Mouse (Mus musculus): ENCODE data around the gene Timm8a2. TPM values are rescaled to one million over a fixed set of nuclear protein-coding genes. Genes with fewer than 3 reads are reported as not detected.
A peak's percentile ranks its signal among the peaks of the same experiment; 100 is the strongest.

The Timm8a2 gene
- total and polyA plus RNA-seq, 3 experiments = 0.05 TPM; not detected in 2

DNA sequence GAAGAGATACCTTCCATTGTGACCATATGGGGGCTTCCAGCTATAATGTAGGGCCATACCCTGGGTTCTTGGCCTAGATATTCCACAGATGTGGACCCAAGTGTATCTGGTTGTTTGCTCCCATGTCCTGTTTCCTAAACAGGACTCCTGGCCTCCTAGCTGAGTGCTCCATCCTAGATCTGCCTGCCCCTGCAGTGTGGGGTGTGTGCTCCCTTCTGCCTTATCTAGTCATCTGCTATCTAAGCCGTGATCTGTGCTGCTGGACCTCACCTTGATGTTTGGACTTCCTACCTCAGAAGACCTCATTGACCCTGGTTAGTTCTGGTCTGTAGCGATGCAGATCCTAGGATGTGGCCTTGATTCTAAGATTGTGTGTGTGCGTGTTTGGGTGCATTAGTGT lies 44.6 kb upstream of the Timm8a2 start:
- H3K9me3 ChIP-seq (replicated peaks) = no peaks in the 10 kb centered on the region
- H3K27me3 ChIP-seq (ENCODE audit: insufficient read depth, low read length) = no peaks in the 10 kb centered on the region
- no peak for TF ChIP-seq TAL1 (conservative IDR thresholded peaks at IDR 0.05; ENCODE audit: low read depth, low read length)
- TF ChIP-seq GATA2 (IDR thresholded peaks at IDR 0.05; ENCODE audit: borderline replicate concordance, low read depth, low read length) = no peak
- no peak for TF ChIP-seq CTCF (IDR thresholded peaks at IDR 0.05; ENCODE audit: low read depth, low read length)
- TF ChIP-seq GATA1 (IDR thresholded peaks at IDR 0.05; ENCODE audit: borderline replicate concordance, low read length) = no peak
- TF ChIP-seq POLR2AphosphoS5 (IDR thresholded peaks at IDR 0.05; ENCODE audit: insufficient replicate concordance, low read depth, low read length) = no peak
- no peak overlapping the region for H3K4me3 ChIP-seq (ENCODE audit: low read depth, low read length)
- peaks cover 72% of the 10 kb centered on the region for H3K36me3 ChIP-seq (replicated peaks)
- DNase-seq (ENCODE audit: low spot score) (no peak), ATAC-seq (ENCODE audit: extremely low read depth, insufficient number of reproducible peaks, low FRiP score, poor library complexity, severe bottlenecking) (no peak)
- peaks cover 23% of the 10 kb centered on the region for H3K4me1 ChIP-seq (ENCODE audit: insufficient read depth, low read depth, low read length)

DNA sequence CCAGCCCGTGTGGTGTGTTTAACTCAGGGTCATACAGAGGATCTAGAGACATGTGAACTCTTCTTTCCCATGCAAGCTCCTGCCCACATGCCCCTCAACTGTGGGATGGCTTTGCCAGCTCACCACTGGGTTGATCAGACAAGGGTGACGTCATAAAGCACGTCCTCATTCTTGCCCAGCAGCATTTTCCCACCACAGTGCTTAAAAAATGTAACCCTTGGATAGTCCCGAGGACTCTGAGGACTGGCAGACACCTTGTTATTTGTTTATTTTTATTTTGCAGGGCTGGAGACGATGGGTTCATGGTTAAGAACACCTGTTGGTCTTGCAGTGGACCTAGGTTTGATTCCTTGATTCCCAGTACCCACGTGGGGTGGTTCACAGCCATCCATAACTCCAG lies 43.6 kb upstream of the Timm8a2 start:
- no peak overlapping the region for H3K4me3 ChIP-seq (ENCODE audit: low read depth, low read length)
- H3K4me1 ChIP-seq (ENCODE audit: insufficient read depth, low read depth, low read length) = peaks cover 26% of the 10 kb centered on the region
- H3K27me3 ChIP-seq (ENCODE audit: insufficient read depth, low read length) = no peaks in the 10 kb centered on the region
- no peaks in the 10 kb centered on the region for H3K9me3 ChIP-seq (replicated peaks)
- no peak for TF ChIP-seq POLR2AphosphoS5 (IDR thresholded peaks at IDR 0.05; ENCODE audit: insufficient replicate concordance, low read depth, low read length)
- TF ChIP-seq GATA2 (IDR thresholded peaks at IDR 0.05; ENCODE audit: borderline replicate concordance, low read depth, low read length) = no peak
- no peak for TF ChIP-seq GATA1 (IDR thresholded peaks at IDR 0.05; ENCODE audit: borderline replicate concordance, low read length)
- TF ChIP-seq TAL1 (conservative IDR thresholded peaks at IDR 0.05; ENCODE audit: low read depth, low read length) = no peak
- TF ChIP-seq CTCF (IDR thresholded peaks at IDR 0.05; ENCODE audit: low read depth, low read length) = no peak
- peaks cover 82% of the 10 kb centered on the region for H3K36me3 ChIP-seq (replicated peaks)
- DNase-seq (ENCODE audit: low spot score) (no peak), ATAC-seq (ENCODE audit: extremely low read depth, insufficient number of reproducible peaks, low FRiP score, poor library complexity, severe bottlenecking) (no peak)

DNA sequence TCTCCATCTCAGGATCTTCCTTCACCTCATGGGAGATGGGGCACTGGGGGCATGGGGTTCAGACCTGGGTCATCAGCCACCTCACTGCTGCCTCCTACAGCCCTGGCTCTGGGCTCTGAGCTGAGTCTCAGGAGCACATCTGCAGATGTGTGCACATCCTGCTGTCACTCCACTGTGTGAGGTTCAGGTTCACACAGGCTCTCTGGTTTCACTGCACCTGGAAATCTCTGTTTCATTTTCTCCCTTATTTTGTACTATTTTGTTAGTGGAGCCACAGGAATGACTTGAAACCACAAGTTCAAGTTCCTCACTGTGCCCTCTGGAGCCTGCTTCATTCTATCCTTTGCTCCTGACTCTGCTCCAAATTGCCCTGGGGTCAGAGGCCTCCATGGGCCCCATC lies 42.6 kb upstream of the Timm8a2 start:
- Histone ChIP-seq H3K4me3 (ENCODE audit: low read depth, low read length) (no peak overlapping the region), H3K27me3 (ENCODE audit: insufficient read depth, low read length) (no peaks in the 10 kb centered on the region), H3K9me3 (replicated peaks) (no peaks in the 10 kb centered on the region), H3K4me1 (ENCODE audit: insufficient read depth, low read depth, low read length) (peaks cover 25% of the 10 kb centered on the region), H3K36me3 (replicated peaks) (peaks cover 85% of the 10 kb centered on the region)
- no peak for TF ChIP-seq GATA1 (IDR thresholded peaks at IDR 0.05; ENCODE audit: borderline replicate concordance, low read length)
- no peak for TF ChIP-seq TAL1 (conservative IDR thresholded peaks at IDR 0.05; ENCODE audit: low read depth, low read length)
- no peak for TF ChIP-seq CTCF (IDR thresholded peaks at IDR 0.05; ENCODE audit: low read depth, low read length)
- no peak for TF ChIP-seq GATA2 (IDR thresholded peaks at IDR 0.05; ENCODE audit: borderline replicate concordance, low read depth, low read length)
- TF ChIP-seq POLR2AphosphoS5 (IDR thresholded peaks at IDR 0.05; ENCODE audit: insufficient replicate concordance, low read depth, low read length) = no peak
- no peak for ATAC-seq (ENCODE audit: extremely low read depth, insufficient number of reproducible peaks, low FRiP score, poor library complexity, severe bottlenecking)
- DNase-seq (ENCODE audit: low spot score) = no peak

DNA sequence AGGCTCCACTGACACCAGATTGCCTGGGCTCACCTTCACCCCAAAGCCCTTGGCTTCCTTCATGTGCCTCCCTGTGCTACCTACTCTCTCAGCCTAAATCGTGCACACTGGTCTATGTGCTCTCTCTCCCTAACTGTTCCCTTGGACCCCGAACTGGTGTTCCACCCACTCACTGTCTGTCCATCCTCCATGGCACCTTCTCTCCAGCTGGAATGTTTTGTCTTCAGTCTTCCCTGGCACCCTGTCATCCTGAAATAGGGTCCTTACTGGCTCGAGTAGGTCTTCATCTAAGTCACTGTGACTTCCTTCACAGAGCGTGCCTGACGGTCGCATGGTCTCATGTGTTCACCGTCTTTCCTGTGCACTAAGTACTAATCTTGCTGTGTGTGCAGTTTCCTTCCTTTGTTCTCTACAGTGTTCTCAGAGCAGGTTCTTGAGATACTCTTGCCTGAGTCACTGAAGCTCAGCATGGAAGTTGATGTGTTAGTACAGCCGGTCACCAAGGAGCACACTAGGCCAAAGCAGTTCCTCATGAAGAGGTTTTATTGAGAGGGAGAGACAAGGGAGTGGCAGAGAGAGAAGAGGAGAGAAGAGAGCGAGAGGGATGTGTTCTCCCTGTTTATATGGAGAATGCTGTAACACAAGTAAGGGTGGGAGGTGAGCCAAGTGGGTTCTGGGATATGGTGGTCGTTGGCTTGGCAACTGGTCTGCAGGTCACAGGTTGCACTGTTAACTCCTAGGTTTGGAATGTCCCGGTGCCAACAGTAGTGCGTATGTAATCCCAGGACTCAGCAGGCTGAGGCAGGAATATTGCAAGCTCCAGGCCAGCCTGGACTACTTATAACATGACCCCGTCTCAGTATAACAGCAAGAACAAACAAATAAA lies 41.8 kb upstream of the Timm8a2 start:
- Histone ChIP-seq H3K9me3 (replicated peaks) (no peaks in the 10 kb centered on the region), H3K4me3 (ENCODE audit: low read depth, low read length) (no peak overlapping the region), H3K4me1 (ENCODE audit: insufficient read depth, low read depth, low read length) (peaks cover 27% of the 10 kb centered on the region), H3K36me3 (replicated peaks) (peaks cover 84% of the 10 kb centered on the region), H3K27me3 (ENCODE audit: insufficient read depth, low read length) (no peaks in the 10 kb centered on the region)
- DNase-seq (ENCODE audit: low spot score) = no peak
- ATAC-seq (ENCODE audit: extremely low read depth, insufficient number of reproducible peaks, low FRiP score, poor library complexity, severe bottlenecking) = no peak
- TF ChIP-seq POLR2AphosphoS5 (IDR thresholded peaks at IDR 0.05; ENCODE audit: insufficient replicate concordance, low read depth, low read length) (no peak), GATA1 (IDR thresholded peaks at IDR 0.05; ENCODE audit: borderline replicate concordance, low read length) (no peak), GATA2 (IDR thresholded peaks at IDR 0.05; ENCODE audit: borderline replicate concordance, low read depth, low read length) (no peak), CTCF (IDR thresholded peaks at IDR 0.05; ENCODE audit: low read depth, low read length) (no peak), TAL1 (conservative IDR thresholded peaks at IDR 0.05; ENCODE audit: low read depth, low read length) (no peak)

DNA sequence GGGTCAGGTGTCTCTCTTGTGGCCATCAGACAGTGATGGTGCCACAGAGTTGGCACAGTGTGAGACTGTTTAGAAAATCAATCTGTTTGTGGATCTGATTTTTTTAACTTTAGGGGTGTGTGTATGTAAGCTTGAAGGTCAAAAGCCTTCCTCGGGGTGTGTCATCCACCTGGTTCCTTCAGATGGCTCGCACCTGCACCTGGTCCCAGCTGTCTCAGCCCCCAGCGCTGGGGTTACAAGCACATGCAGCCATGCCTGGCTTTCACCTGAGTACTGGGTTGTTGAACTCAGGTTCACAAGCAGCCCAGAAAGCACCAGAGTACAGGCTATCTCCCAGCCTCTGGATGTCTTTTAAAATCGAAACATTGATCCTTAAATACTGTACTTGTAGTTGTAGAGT lies 40.9 kb upstream of the Timm8a2 start:
- no peak for DNase-seq (ENCODE audit: low spot score)
- Histone ChIP-seq H3K4me3 (ENCODE audit: low read depth, low read length) (no peak overlapping the region), H3K27me3 (ENCODE audit: insufficient read depth, low read length) (no peaks in the 10 kb centered on the region), H3K9me3 (replicated peaks) (no peaks in the 10 kb centered on the region), H3K36me3 (replicated peaks) (peaks cover 86% of the 10 kb centered on the region), H3K4me1 (ENCODE audit: insufficient read depth, low read depth, low read length) (peaks cover 27% of the 10 kb centered on the region)
- TF ChIP-seq CTCF (IDR thresholded peaks at IDR 0.05; ENCODE audit: low read depth, low read length) (no peak), POLR2AphosphoS5 (IDR thresholded peaks at IDR 0.05; ENCODE audit: insufficient replicate concordance, low read depth, low read length) (no peak), GATA1 (IDR thresholded peaks at IDR 0.05; ENCODE audit: borderline replicate concordance, low read length) (no peak), TAL1 (conservative IDR thresholded peaks at IDR 0.05; ENCODE audit: low read depth, low read length) (no peak), GATA2 (IDR thresholded peaks at IDR 0.05; ENCODE audit: borderline replicate concordance, low read depth, low read length) (no peak)
- ATAC-seq (ENCODE audit: extremely low read depth, insufficient number of reproducible peaks, low FRiP score, poor library complexity, severe bottlenecking) = no peak

DNA sequence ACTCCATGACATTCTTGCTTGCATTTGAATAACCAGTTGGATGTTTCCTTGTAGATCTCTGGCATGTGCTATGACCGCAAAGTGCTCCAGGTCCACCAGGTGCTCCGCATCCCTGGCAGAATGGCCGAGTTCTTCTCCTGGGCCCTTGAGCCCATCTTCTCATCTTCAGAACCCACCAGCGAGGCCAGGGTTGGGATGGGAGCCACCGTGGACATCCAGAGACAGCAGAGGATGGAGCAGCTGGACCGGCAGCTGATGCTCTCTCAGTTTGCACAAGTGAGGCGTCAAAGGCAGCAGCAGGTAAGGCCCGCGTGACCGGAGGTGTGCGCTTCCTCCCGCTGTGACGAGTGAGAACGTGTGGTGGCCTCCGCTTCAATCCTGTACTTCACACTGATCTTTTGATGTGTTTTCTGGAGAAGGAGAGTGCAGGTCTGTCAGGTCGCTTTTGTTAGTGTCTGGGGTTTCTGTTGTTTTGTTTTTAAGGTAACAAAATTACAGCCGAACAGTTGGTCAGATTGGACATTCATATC lies 40.2 kb upstream of the Timm8a2 start:
- Histone ChIP-seq H3K36me3 (replicated peaks) (peaks cover 82% of the 10 kb centered on the region), H3K4me3 (ENCODE audit: low read depth, low read length) (peak overlapping the region; percentile 1; the same call in 1 of the 2 replicates), H3K27me3 (ENCODE audit: insufficient read depth, low read length) (no peaks in the 10 kb centered on the region), H3K4me1 (ENCODE audit: insufficient read depth, low read depth, low read length) (peaks cover 27% of the 10 kb centered on the region), H3K9me3 (replicated peaks) (no peaks in the 10 kb centered on the region)
- ATAC-seq (ENCODE audit: extremely low read depth, insufficient number of reproducible peaks, low FRiP score, poor library complexity, severe bottlenecking) (0 out of 2 replicates have a peak, but pooled peaks have one; percentile 3), DNase-seq (ENCODE audit: low spot score) (no peak)
- TF ChIP-seq GATA1 (IDR thresholded peaks at IDR 0.05; ENCODE audit: borderline replicate concordance, low read length) (no peak), POLR2AphosphoS5 (IDR thresholded peaks at IDR 0.05; ENCODE audit: insufficient replicate concordance, low read depth, low read length) (no peak), CTCF (IDR thresholded peaks at IDR 0.05; ENCODE audit: low read depth, low read length) (no peak), GATA2 (IDR thresholded peaks at IDR 0.05; ENCODE audit: borderline replicate concordance, low read depth, low read length) (no peak), TAL1 (conservative IDR thresholded peaks at IDR 0.05; ENCODE audit: low read depth, low read length) (no peak)

All from G1E (cell line).